ENCODE assay signal across 8 mouse cellular contexts in the genomic region with DNA sequence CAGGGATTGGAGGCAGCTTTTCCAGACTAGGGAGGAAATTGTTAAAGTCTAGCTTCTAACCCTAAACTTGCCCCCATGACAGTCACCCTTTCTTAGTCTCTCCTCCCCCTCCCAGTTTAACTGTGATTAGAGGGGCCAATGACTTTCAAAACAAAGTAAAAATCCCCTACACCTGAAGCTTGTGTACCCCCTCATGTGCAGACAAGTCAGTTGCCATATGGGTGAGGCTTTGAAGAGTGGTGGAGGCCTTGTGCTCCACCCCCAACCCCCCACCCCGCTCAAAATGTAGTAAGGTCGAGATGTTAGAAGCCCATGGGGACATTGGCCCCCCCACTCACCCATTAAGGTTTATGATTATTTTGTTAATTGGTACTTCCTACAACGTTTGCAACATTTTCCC. TPM values are rescaled to one million over a fixed set of nuclear protein-coding genes. Genes with fewer than 3 reads are reported as not detected.
A peak's percentile ranks its signal among the peaks of the same experiment; 100 is the strongest.
DNase-seq lines count a peak whose midpoint lies in the region; ATAC-seq and TF ChIP-seq lines count a peak whose summit lies in the region.

No protein-coding gene starts in this region.

- H3K4me2 ChIP-seq in neural tube, embryonic 11.5 days (ENCODE audit: low read depth): peak overlapping the region; percentile 56
- peak overlapping the region; percentile 96 for H3K4me2 ChIP-seq in limb, embryonic 14.5 days (replicated peaks; ENCODE audit: low read depth, low read length, severe bottlenecking)
- H3K4me2 ChIP-seq in stomach, embryonic 15.5 days: peak overlapping the region; percentile 91

- peaks cover 15% of the 10 kb centered on the region; the same call in 1 of the 2 replicates for H3K4me1 ChIP-seq in neural tube, embryonic 11.5 days (ENCODE audit: control insufficient read depth, insufficient read depth, low read length)
- H3K4me1 ChIP-seq in limb, embryonic 14.5 days (ENCODE audit: control insufficient read depth, insufficient read depth, low read length): peaks cover 40% of the 10 kb centered on the region
- H3K4me1 ChIP-seq in stomach, embryonic 15.5 days: peaks cover 19% of the 10 kb centered on the region; the same call in 1 of the 2 replicates

- no peak for ATAC-seq in CD4-positive, CD25-positive, alpha-beta regulatory T cell, adult 4 months
- ATAC-seq in neural tube, embryonic 11.5 days (ENCODE audit: insufficient read depth, low FRiP score, low TSS enrichment): no peak
- no peak for ATAC-seq in limb, embryonic 14.5 days (ENCODE audit: low FRiP score, low read depth)
- ATAC-seq in stomach, embryonic 15.5 days (ENCODE audit: insufficient read depth, low FRiP score, low read depth): no peak
- no peak for ATAC-seq in monocyte, adult 5-6 weeks (replicated peaks; ENCODE audit: insufficient number of reproducible peaks, low FRiP score, low TSS enrichment, poor library complexity, severe bottlenecking)

- H3K9me3 ChIP-seq in neural tube, embryonic 11.5 days (ENCODE audit: control insufficient read depth, low read length): no peaks in the 10 kb centered on the region
- H3K9me3 ChIP-seq in limb, embryonic 14.5 days (ENCODE audit: control insufficient read depth, low read length): no peaks in the 10 kb centered on the region
- H3K9me3 ChIP-seq in stomach, embryonic 15.5 days: no peaks in the 10 kb centered on the region

- WGBS in neural tube, embryonic 11.5 days: 5% methylated on average over 3 of the region's 3 CpGs
- WGBS in limb, embryonic 14.5 days: 7% methylated on average over 3 of the region's 3 CpGs
- 18% methylated on average over 3 of the region's 3 CpGs for WGBS in stomach, embryonic 15.5 days

- TF ChIP-seq POLR2A in limb, embryonic 14.5 days (IDR thresholded peaks at IDR 0.05; ENCODE audit: borderline replicate concordance, extremely low read depth, insufficient read depth, insufficient read length): no peak

- peak; percentile 47 for DNase-seq in CD4-positive, CD25-positive, alpha-beta regulatory T cell, adult 2 months (ENCODE audit: low read depth, low spot score)
- DNase-seq in neural tube, embryonic 11.5 days (ENCODE audit: low spot score): no peak
- no peak for DNase-seq in neural tube, embryonic 10.5 days (ENCODE audit: extremely low spot score, low spot score)
- DNase-seq in limb, embryonic 14.5 days (ENCODE audit: low spot score): no peak
- no peak for DNase-seq in ovary, postnatal 36 days (ENCODE audit: low spot score)

- H3K4me3 ChIP-seq in neural tube, embryonic 11.5 days (ENCODE audit: low read depth, low read length): peak overlapping the region; percentile 66
- H3K4me3 ChIP-seq in limb, embryonic 14.5 days (replicated peaks; ENCODE audit: low read length): peak overlapping the region; percentile 56
- peak overlapping the region; percentile 75 for H3K4me3 ChIP-seq in stomach, embryonic 15.5 days (replicated peaks)

- peak overlapping the region; percentile 79 for H3K9ac ChIP-seq in neural tube, embryonic 11.5 days (ENCODE audit: low read length)
- peak overlapping the region; percentile 72 for H3K9ac ChIP-seq in limb, embryonic 14.5 days (ENCODE audit: low read depth, low read length, severe bottlenecking)
- H3K9ac ChIP-seq in stomach, embryonic 15.5 days: peak overlapping the region; percentile 81; the same call in 1 of the 2 replicates

- H3K36me3 ChIP-seq in neural tube, embryonic 11.5 days (ENCODE audit: control insufficient read depth, insufficient read depth, low read length): no peaks in the 10 kb centered on the region
- H3K36me3 ChIP-seq in limb, embryonic 14.5 days (ENCODE audit: control insufficient read depth, insufficient read depth, low read length): peaks cover 29% of the 10 kb centered on the region
- H3K36me3 ChIP-seq in stomach, embryonic 15.5 days: peaks cover 13% of the 10 kb centered on the region; the same call in 1 of the 2 replicates

- no peak overlapping the region for H3K27ac ChIP-seq in neural tube, embryonic 11.5 days (ENCODE audit: low read depth, low read length)
- peak overlapping the region; percentile 84 for H3K27ac ChIP-seq in limb, embryonic 14.5 days (replicated peaks; ENCODE audit: low read depth, low read length)
- H3K27ac ChIP-seq in stomach, embryonic 15.5 days: peak overlapping the region; percentile 89; the same call in 1 of the 2 replicates

- no peaks in the 10 kb centered on the region for H3K27me3 ChIP-seq in neural tube, embryonic 11.5 days (ENCODE audit: control insufficient read depth, insufficient read depth, low read length)
- H3K27me3 ChIP-seq in limb, embryonic 14.5 days (ENCODE audit: control insufficient read depth, insufficient read depth, low read length): no peaks in the 10 kb centered on the region
- no peaks in the 10 kb centered on the region for H3K27me3 ChIP-seq in stomach, embryonic 15.5 days (replicated peaks)

RNA-seq across cellular contexts. Expression of a gene that starts 1.5 kb away (rescaled TPM):
- 10 to 100 TPM; 22.7 to 38.5 TPM for polyA plus RNA-seq in CD4-positive, CD25-positive, alpha-beta regulatory T cell, adult 4 months (2017; shearing (Covaris generic))
- 5.3 TPM in 2 replicates for polyA plus RNA-seq in neural tube, embryonic 11.5 days (2014; fragmentation: Nextera tagmentation; extraction: Ambion mirVana)
- 55.3 and 80.6 TPM in 2 replicates for polyA plus RNA-seq in limb, embryonic 14.5 days (2012; rRNA removed)
- polyA plus RNA-seq in limb, embryonic 14.5 days (2014; fragmentation: Nextera tagmentation; extraction: Ambion mirVana): 3.9 and 4.9 TPM in 2 replicates
- 5.3 and 6.0 TPM in 2 replicates for polyA plus RNA-seq in stomach, embryonic 15.5 days (2015; fragmentation: Nextera tagmentation; extraction: Ambion mirVana)
- 71.9 to 97.1 TPM (median 79.5 TPM) in 3 replicates for total RNA-seq in monocyte, adult 5-6 weeks (2017)
